ENCODE assay signal across 8 mouse cellular contexts in genomic region chr6:125009129-125009180, GRCm38 (mm10). TPM values are rescaled to one million over a fixed set of nuclear protein-coding genes. Genes with fewer than 3 reads are reported as not detected.
DNase-seq lines count a peak whose midpoint lies in the region; ATAC-seq and TF ChIP-seq lines count a peak whose summit lies in the region.

Gene Zfp384, plus strand, starts transcription at chr6:125009145.

- peaks cover 23% of the 10 kb centered on the region; the same call in 1 of the 2 replicates for H3K79me2 ChIP-seq in liver, adult 2 months (ENCODE audit: control insufficient read depth, insufficient read depth, low read length)

- H3K4me2 ChIP-seq in embryonic facial prominence, embryonic 13.5 days: peak within 1 kb of the TSS; percentile 90
- H3K4me2 ChIP-seq in heart, postnatal 0 days (ENCODE audit: low read depth, low read length): peak within 1 kb of the TSS; percentile 77
- H3K4me2 ChIP-seq in limb, embryonic 11.5 days (ENCODE audit: low read depth, severe bottlenecking): peak within 1 kb of the TSS; percentile 85

- no peak for DNase-seq in liver, adult 2 months (ENCODE audit: extremely low read depth, low read depth, low spot score)
- DNase-seq in liver: no peak
- DNase-seq in heart, postnatal 0 days (ENCODE audit: low spot score): no peak
- DNase-seq in limb, embryonic 11.5 days (ENCODE audit: low spot score): no peak
- no peak for DNase-seq in spleen, postnatal 36 days (ENCODE audit: low spot score in 2 of 2)
- DNase-seq in testis, postnatal 10 days (ENCODE audit: low spot score): no peak

- H3K27ac ChIP-seq in liver, adult 2 months (replicated peaks; ENCODE audit: insufficient read depth, low read depth, low read length): peak within 1 kb of the TSS; percentile 91
- peak within 1 kb of the TSS; percentile 99 for H3K27ac ChIP-seq in embryonic facial prominence, embryonic 13.5 days
- H3K27ac ChIP-seq in heart, postnatal 0 days (ENCODE audit: low read depth): peak within 1 kb of the TSS; percentile 99
- peak within 1 kb of the TSS; percentile 98 for H3K27ac ChIP-seq in limb, embryonic 11.5 days (replicated peaks; ENCODE audit: low read depth, low read length)

- no peaks in the 10 kb centered on the region for H3K9me3 ChIP-seq in embryonic facial prominence, embryonic 13.5 days
- H3K9me3 ChIP-seq in heart, postnatal 0 days (replicated peaks; ENCODE audit: control insufficient read depth, low read length): no peaks in the 10 kb centered on the region
- no peaks in the 10 kb centered on the region for H3K9me3 ChIP-seq in limb, embryonic 11.5 days (ENCODE audit: control insufficient read depth, low read length)

- WGBS in liver, adult 2 months: 0% methylated on average over 3 of the region's 3 CpGs
- 0% methylated on average over 3 of the region's 3 CpGs for WGBS in embryonic facial prominence, embryonic 13.5 days
- WGBS in heart, postnatal 0 days: 0% methylated on average over 3 of the region's 3 CpGs
- no CpG with 5 or more reads among the region's 3 CpGs for WGBS in limb, embryonic 11.5 days

- H3K4me3 ChIP-seq in liver, adult 2 months (ENCODE audit: insufficient read depth, low read depth, low read length): peak within 1 kb of the TSS; percentile 91
- H3K4me3 ChIP-seq in embryonic facial prominence, embryonic 13.5 days: peak within 1 kb of the TSS; percentile 69
- H3K4me3 ChIP-seq in heart, postnatal 0 days (ENCODE audit: low read depth, low read length): peak within 1 kb of the TSS; percentile 94
- peak within 1 kb of the TSS; percentile 62 for H3K4me3 ChIP-seq in limb, embryonic 11.5 days (ENCODE audit: low read depth, low read length)

- TF ChIP-seq POLR2A in liver, adult 2 months (IDR thresholded peaks at IDR 0.05; ENCODE audit: extremely low read depth, insufficient read depth, low read length): no peak

- H3K9ac ChIP-seq in liver, adult 2 months (ENCODE audit: low read depth, low read length): peak within 1 kb of the TSS; percentile 99
- H3K9ac ChIP-seq in embryonic facial prominence, embryonic 13.5 days: peak within 1 kb of the TSS; percentile 95
- peak within 1 kb of the TSS; percentile 94 for H3K9ac ChIP-seq in heart, postnatal 0 days (replicated peaks; ENCODE audit: low read depth, low read length)
- H3K9ac ChIP-seq in limb, embryonic 11.5 days (ENCODE audit: low read length): peak within 1 kb of the TSS; percentile 88

- H3K4me1 ChIP-seq in liver, adult 2 months (ENCODE audit: control insufficient read depth, insufficient read depth, low read length): peaks cover 10% of the 10 kb centered on the region
- peaks cover 39% of the 10 kb centered on the region for H3K4me1 ChIP-seq in embryonic facial prominence, embryonic 13.5 days
- peaks cover 21% of the 10 kb centered on the region for H3K4me1 ChIP-seq in heart, postnatal 0 days (ENCODE audit: control insufficient read depth, insufficient read depth)
- peaks cover 4% of the 10 kb centered on the region; the same call in 1 of the 2 replicates for H3K4me1 ChIP-seq in limb, embryonic 11.5 days (ENCODE audit: control insufficient read depth, insufficient read depth, low read length)

- H3K27me3 ChIP-seq in liver, adult 2 months (ENCODE audit: control insufficient read depth, insufficient read depth, low read length): no peaks in the 10 kb centered on the region
- no peaks in the 10 kb centered on the region for H3K27me3 ChIP-seq in embryonic facial prominence, embryonic 13.5 days
- no peaks in the 10 kb centered on the region for H3K27me3 ChIP-seq in heart, postnatal 0 days (ENCODE audit: control insufficient read depth, insufficient read depth, low read length)
- no peaks in the 10 kb centered on the region for H3K27me3 ChIP-seq in limb, embryonic 11.5 days (ENCODE audit: control insufficient read depth, insufficient read depth, low read length)

- TF ChIP-seq CTCF in liver, adult 2 months (IDR thresholded peaks at IDR 0.05; ENCODE audit: low read depth, low read length): no peak
- TF ChIP-seq CTCF in heart, postnatal 0 days (IDR thresholded peaks at IDR 0.05; ENCODE audit: low read depth): no peak

- TF ChIP-seq EP300 in heart, postnatal 0 days (IDR thresholded peaks at IDR 0.05; ENCODE audit: low read depth): no peak

- no peak for ATAC-seq in embryonic facial prominence, embryonic 13.5 days (ENCODE audit: insufficient number of reproducible peaks, insufficient read depth, low FRiP score, low TSS enrichment, low read depth)
- ATAC-seq in heart, postnatal 0 days (ENCODE audit: insufficient read depth, low read depth): no peak
- ATAC-seq in limb, embryonic 11.5 days (ENCODE audit: insufficient number of reproducible peaks, low FRiP score, low TSS enrichment, low read depth): no peak
- no peak for ATAC-seq in neutrophil, adult 5-6 weeks (ENCODE audit: extremely low read depth, insufficient number of reproducible peaks, low FRiP score, poor library complexity, severe bottlenecking)

- peaks cover 3% of the 10 kb centered on the region; the same call in 1 of the 2 replicates for H3K36me3 ChIP-seq in liver, adult 2 months (ENCODE audit: control insufficient read depth, insufficient read depth, low read length)
- H3K36me3 ChIP-seq in embryonic facial prominence, embryonic 13.5 days: peaks cover 27% of the 10 kb centered on the region
- H3K36me3 ChIP-seq in heart, postnatal 0 days (replicated peaks; ENCODE audit: control insufficient read depth, insufficient read depth, low read length): peaks cover 25% of the 10 kb centered on the region
- peaks cover 6% of the 10 kb centered on the region; the same call in 1 of the 2 replicates for H3K36me3 ChIP-seq in limb, embryonic 11.5 days (ENCODE audit: control insufficient read depth, insufficient read depth, low read length)

RNA-seq across cellular contexts. Expression of gene Zfp384, which starts in this region (rescaled TPM):
- 7.6 and 8.9 TPM in 2 replicates for total RNA-seq in liver, adult 2 months (2014; rRNA removed)
- 23.1 and 34.7 TPM in 2 replicates for polyA plus RNA-seq in liver, adult 2 months (2012; rRNA removed)
- 19.9 and 23.5 TPM in 2 replicates for polyA plus RNA-seq in embryonic facial prominence, embryonic 13.5 days (2015; fragmentation: Nextera tagmentation; extraction: Ambion mirVana)
- 18.4 and 20.4 TPM in 2 replicates for total RNA-seq in heart, postnatal 0 days (2014; rRNA removed; ENCODE audit: low replicate concordance)
- polyA plus RNA-seq in heart, postnatal 0 days (2015; fragmentation: Nextera tagmentation; extraction: Ambion mirVana): 5.4 and 5.5 TPM in 2 replicates
- polyA plus RNA-seq in limb, embryonic 11.5 days (2014; fragmentation: Nextera tagmentation; extraction: Ambion mirVana): 11.0 and 12.9 TPM in 2 replicates
- 45.1 and 58.1 TPM in 2 replicates for total RNA-seq in neutrophil, adult 5-6 weeks (2017)
